17 mouse cellular contexts compared by ENCODE assay signal in the genomic region with DNA sequence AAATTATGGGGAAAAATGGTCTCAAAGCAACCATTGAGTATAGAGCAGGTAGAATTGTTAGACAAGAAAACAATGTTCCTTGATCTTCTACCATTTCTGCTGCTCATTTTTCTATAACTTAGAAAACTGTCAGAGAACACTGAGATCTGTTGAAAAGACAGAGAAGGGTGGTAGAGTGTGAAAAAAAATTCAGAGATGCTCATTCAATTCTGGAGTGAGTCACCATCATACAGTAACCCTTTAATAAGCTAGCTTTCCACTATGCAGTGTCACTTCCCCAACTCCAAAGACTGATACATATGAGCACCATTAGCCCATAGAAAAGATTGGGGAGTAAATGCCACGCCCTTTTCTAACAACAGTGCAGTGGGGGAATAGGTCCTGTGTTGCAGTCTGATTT.
"Had no signal": no experiment of that assay in that cellular context is flagged by ENCODE, and none has a peak within 500 bp of the region (broad histone marks: within the 10 kb centered on the region; RNA-seq: fewer than 3 reads in every experiment).

No protein-coding gene starts in this region.

- H3K4me2 ChIP-seq: neural tube, embryonic 12.5 days; neural tube, embryonic 13.5 days; neural tube, embryonic 15.5 days; stomach, embryonic 15.5 days had no signal

- H3K4me3 ChIP-seq: neural tube, embryonic 12.5 days; neural tube, embryonic 13.5 days; neural tube, embryonic 15.5 days; stomach, embryonic 15.5 days had no signal

- H3K9me3 ChIP-seq: neural tube, embryonic 12.5 days; neural tube, embryonic 13.5 days; neural tube, embryonic 15.5 days; stomach, embryonic 15.5 days had no signal

- H3K27ac ChIP-seq: neural tube, embryonic 12.5 days; neural tube, embryonic 13.5 days; neural tube, embryonic 15.5 days; stomach, embryonic 15.5 days; stomach, postnatal 0 days had no signal

- H3K9ac ChIP-seq: neural tube, embryonic 12.5 days; neural tube, embryonic 13.5 days; neural tube, embryonic 15.5 days; stomach, embryonic 15.5 days had no signal

- DNase-seq: retina, postnatal 1 day; right cerebral cortex, adult 18-20 months; right cerebral cortex, postnatal 14 days; right cerebral cortex, postnatal 25 days; right cerebral cortex, postnatal 4 days; spleen, adult 18-20 months; thymus, adult 18-20 months; thymus, adult 2 months; thymus, postnatal 14 days; thymus, postnatal 25 days; thymus, postnatal 36 days; thymus, postnatal 4 days had no signal

- H3K27me3 ChIP-seq: neural tube, embryonic 12.5 days; neural tube, embryonic 13.5 days; neural tube, embryonic 15.5 days; stomach, embryonic 15.5 days had no signal

- H3K36me3 ChIP-seq: neural tube, embryonic 12.5 days; neural tube, embryonic 13.5 days; neural tube, embryonic 15.5 days; stomach, embryonic 15.5 days had no signal

- H3K4me1 ChIP-seq: neural tube, embryonic 12.5 days; neural tube, embryonic 13.5 days; neural tube, embryonic 15.5 days; stomach, embryonic 15.5 days had no signal
